Mouse (Mus musculus): ENCODE results near the gene Men1. TPM values are rescaled to one million over a fixed set of nuclear protein-coding genes. Genes with fewer than 3 reads are reported as not detected.

The Men1 gene
- polyA plus RNA-seq, 1 experiment from 2014 or later, result 71.4 TPM

DNA sequence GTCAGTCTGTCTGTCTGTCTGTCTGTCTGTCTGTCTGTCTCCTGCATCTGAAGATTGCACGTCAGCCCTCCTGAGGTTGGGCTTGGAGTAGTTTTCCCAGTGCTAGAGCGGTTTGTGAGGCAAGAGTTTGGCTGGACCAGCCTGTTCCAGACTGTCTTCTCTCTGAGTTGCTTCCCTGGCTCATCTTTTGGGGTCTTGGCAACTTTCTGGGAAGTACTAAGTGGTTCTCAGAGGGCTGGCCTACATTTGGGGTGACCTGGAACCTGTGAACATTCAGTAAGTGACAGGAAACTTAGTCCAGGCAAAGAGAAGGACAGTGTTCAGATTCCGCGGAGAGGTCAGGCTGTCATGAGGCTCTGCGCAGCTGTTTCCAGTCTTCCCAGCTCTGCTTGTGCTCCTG lies 42.5 kb upstream of the Men1 start:
- peaks cover 33% of the 10 kb centered on the region for H3K36me3 ChIP-seq (ENCODE audit: control insufficient read depth, insufficient read depth, low read length)
- 95% methylated on average over 5 of the region's 5 CpGs for WGBS
- H3K4me1 ChIP-seq (ENCODE audit: control insufficient read depth, insufficient read depth, low read length), result no peaks in the 10 kb centered on the region
- H3K9ac ChIP-seq (ENCODE audit: low read depth, low read length), result no peak overlapping the region
- H3K4me3 ChIP-seq (ENCODE audit: low read depth, low read length), result no peak overlapping the region
- no peak for ATAC-seq
- H3K9me3 ChIP-seq (replicated peaks; ENCODE audit: control insufficient read depth, low read length, poor library complexity, severe bottlenecking), result no peaks in the 10 kb centered on the region
- H3K27me3 ChIP-seq (ENCODE audit: control insufficient read depth, insufficient read depth, low read depth, low read length), result no peaks in the 10 kb centered on the region
- no peak overlapping the region for H3K27ac ChIP-seq (ENCODE audit: low read length)
- no peak overlapping the region for H3K4me2 ChIP-seq (ENCODE audit: low read length)

- 93% methylated on average over 17 of the region's 17 CpGs for WGBS
- H3K9ac ChIP-seq (ENCODE audit: low read depth, low read length), result no peak overlapping the region
- H3K4me1 ChIP-seq (ENCODE audit: control insufficient read depth, insufficient read depth, low read length), result no peaks in the 10 kb centered on the region
- no peak overlapping the region for H3K4me3 ChIP-seq (ENCODE audit: low read depth, low read length)
- H3K27ac ChIP-seq (ENCODE audit: low read length), result no peak overlapping the region
- peaks cover 44% of the 10 kb centered on the region for H3K36me3 ChIP-seq (ENCODE audit: control insufficient read depth, insufficient read depth, low read length)
- no peaks in the 10 kb centered on the region for H3K27me3 ChIP-seq (ENCODE audit: control insufficient read depth, insufficient read depth, low read depth, low read length)
- no peaks in the 10 kb centered on the region for H3K9me3 ChIP-seq (replicated peaks; ENCODE audit: control insufficient read depth, low read length, poor library complexity, severe bottlenecking)
- no peak overlapping the region for H3K4me2 ChIP-seq (ENCODE audit: low read length)
- ATAC-seq, result no peak
Observed at GRCm38 (mm10) chr19:6294301-6294700, 40.5 kb upstream of the Men1 start.

- peaks cover 39% of the 10 kb centered on the region for H3K36me3 ChIP-seq (ENCODE audit: control insufficient read depth, insufficient read depth, low read length)
- WGBS, result 94% methylated on average over 5 of the region's 5 CpGs
- no peak for ATAC-seq
Observed at GRCm38 (mm10) chr19:6296551-6297210, 38.1 kb upstream of the Men1 start.

GRCm38 (mm10) chr19:6297641-6298040 lies 37.1 kb upstream of the Men1 start:
- 95% methylated on average over 9 of the region's 9 CpGs for WGBS
- Histone ChIP-seq H3K4me2 (ENCODE audit: low read length) (no peak overlapping the region), H3K4me1 (ENCODE audit: control insufficient read depth, insufficient read depth, low read length) (no peaks in the 10 kb centered on the region), H3K9me3 (replicated peaks; ENCODE audit: control insufficient read depth, low read length, poor library complexity, severe bottlenecking) (no peaks in the 10 kb centered on the region), H3K27me3 (ENCODE audit: control insufficient read depth, insufficient read depth, low read depth, low read length) (no peaks in the 10 kb centered on the region), H3K9ac (ENCODE audit: low read depth, low read length) (no peak overlapping the region), H3K36me3 (ENCODE audit: control insufficient read depth, insufficient read depth, low read length) (peaks cover 37% of the 10 kb centered on the region), H3K4me3 (ENCODE audit: low read depth, low read length) (no peak overlapping the region), H3K27ac (ENCODE audit: low read length) (no peak overlapping the region)
- no peak for ATAC-seq

More at GRCm38 (mm10) chr19:6296551-6297210, 38.1 kb upstream of the Men1 start:
- Histone ChIP-seq H3K4me1 (ENCODE audit: control insufficient read depth, insufficient read depth, low read length) (no peaks in the 10 kb centered on the region), H3K4me2 (ENCODE audit: low read length) (no peak overlapping the region), H3K4me3 (ENCODE audit: low read depth, low read length) (no peak overlapping the region), H3K27ac (ENCODE audit: low read length) (no peak overlapping the region), H3K9ac (ENCODE audit: low read depth, low read length) (no peak overlapping the region), H3K9me3 (replicated peaks; ENCODE audit: control insufficient read depth, low read length, poor library complexity, severe bottlenecking) (no peaks in the 10 kb centered on the region), H3K27me3 (ENCODE audit: control insufficient read depth, insufficient read depth, low read depth, low read length) (no peaks in the 10 kb centered on the region)

GRCm38 (mm10) chr19:6299003-6299402 lies 35.8 kb upstream of the Men1 start:
- WGBS, result 84% methylated on average over 4 of the region's 4 CpGs
- H3K9me3 ChIP-seq (replicated peaks; ENCODE audit: control insufficient read depth, low read length, poor library complexity, severe bottlenecking), result no peaks in the 10 kb centered on the region
- H3K36me3 ChIP-seq (ENCODE audit: control insufficient read depth, insufficient read depth, low read length), result peaks cover 34% of the 10 kb centered on the region
- no peak overlapping the region for H3K4me3 ChIP-seq (ENCODE audit: low read depth, low read length)
- no peak overlapping the region for H3K9ac ChIP-seq (ENCODE audit: low read depth, low read length)
- no peak overlapping the region for H3K27ac ChIP-seq (ENCODE audit: low read length)
- no peaks in the 10 kb centered on the region for H3K27me3 ChIP-seq (ENCODE audit: control insufficient read depth, insufficient read depth, low read depth, low read length)
- no peaks in the 10 kb centered on the region for H3K4me1 ChIP-seq (ENCODE audit: control insufficient read depth, insufficient read depth, low read length)
- no peak overlapping the region for H3K4me2 ChIP-seq (ENCODE audit: low read length)
- no peak for ATAC-seq

DNA sequence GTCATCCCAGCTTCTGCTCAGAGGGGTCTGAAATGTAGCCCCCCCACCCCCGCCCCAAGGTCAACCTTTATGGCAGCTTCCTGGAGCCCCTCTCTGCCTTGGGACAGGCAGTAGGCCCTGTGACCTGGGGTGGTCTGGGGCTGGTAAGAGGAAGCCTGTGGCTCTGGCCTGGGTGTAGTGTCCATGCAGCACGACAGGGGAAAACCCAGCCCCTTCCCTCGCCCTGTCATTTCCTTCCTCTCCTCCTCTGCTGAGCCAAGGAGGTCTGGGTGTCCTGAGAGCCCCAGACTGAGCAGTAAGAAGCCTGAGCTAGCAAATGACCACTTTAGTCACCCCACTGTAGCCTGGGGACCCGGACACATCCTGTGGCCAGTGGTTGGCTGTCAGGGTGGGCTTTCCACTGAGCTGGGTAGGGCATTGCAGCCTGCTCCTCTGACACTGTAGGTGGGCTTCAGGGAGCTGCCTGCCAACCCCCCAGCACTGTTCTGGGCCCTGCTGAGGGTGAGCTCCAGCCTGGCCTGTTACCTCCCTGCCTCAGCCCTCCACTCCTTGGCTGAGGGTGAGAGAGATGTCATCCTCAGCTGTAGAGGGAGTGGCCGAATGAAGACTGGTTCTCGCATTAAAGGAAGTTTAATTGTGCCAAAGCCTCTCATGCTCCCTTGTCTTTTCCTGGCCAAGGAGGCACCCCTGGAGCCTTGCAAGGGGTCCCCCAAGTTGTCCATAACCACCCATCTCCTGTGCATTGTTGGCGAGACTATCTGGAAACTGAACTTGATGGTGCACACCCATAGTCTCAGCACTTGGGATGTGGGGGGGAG lies 35.1 kb upstream of the Men1 start:
- Histone ChIP-seq H3K4me2 (ENCODE audit: low read length) (no peak overlapping the region), H3K9me3 (replicated peaks; ENCODE audit: control insufficient read depth, low read length, poor library complexity, severe bottlenecking) (no peaks in the 10 kb centered on the region), H3K4me3 (ENCODE audit: low read depth, low read length) (no peak overlapping the region), H3K36me3 (ENCODE audit: control insufficient read depth, insufficient read depth, low read length) (peaks cover 34% of the 10 kb centered on the region), H3K9ac (ENCODE audit: low read depth, low read length) (no peak overlapping the region), H3K4me1 (ENCODE audit: control insufficient read depth, insufficient read depth, low read length) (no peaks in the 10 kb centered on the region), H3K27me3 (ENCODE audit: control insufficient read depth, insufficient read depth, low read depth, low read length) (no peaks in the 10 kb centered on the region), H3K27ac (ENCODE audit: low read length) (no peak overlapping the region)
- 88% methylated on average over 7 of the region's 7 CpGs for WGBS
- ATAC-seq, result no peak

DNA sequence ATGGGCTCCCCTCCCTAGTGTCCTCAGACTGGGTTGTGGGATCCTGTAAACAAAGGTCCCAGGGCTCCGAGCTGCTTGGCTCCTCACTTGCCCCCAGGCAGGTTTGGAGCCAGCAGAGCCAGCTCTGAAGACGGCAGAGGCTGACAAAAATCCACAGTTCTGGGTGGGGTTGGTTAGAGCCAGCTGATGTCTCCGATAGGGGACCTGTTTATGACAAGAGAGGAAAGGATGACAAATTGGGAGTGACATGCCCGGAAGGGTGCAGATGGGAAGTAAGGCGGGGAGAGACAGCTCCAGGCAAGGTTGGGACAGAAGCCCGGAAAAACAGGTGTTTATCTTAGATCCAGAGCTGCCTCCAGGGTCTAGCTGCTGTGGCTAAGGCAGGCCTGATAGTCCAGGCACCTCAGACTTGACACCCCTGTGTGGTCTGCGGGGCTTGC lies 34.4 kb upstream of the Men1 start:
- no peak overlapping the region for H3K9ac ChIP-seq (ENCODE audit: low read depth, low read length)
- no peaks in the 10 kb centered on the region for H3K4me1 ChIP-seq (ENCODE audit: control insufficient read depth, insufficient read depth, low read length)
- no peak overlapping the region; the same call in 1 of the 2 replicates for H3K27ac ChIP-seq (ENCODE audit: low read length)
- H3K4me2 ChIP-seq (ENCODE audit: low read length), result no peak overlapping the region
- H3K36me3 ChIP-seq (ENCODE audit: control insufficient read depth, insufficient read depth, low read length), result peaks cover 28% of the 10 kb centered on the region
- H3K9me3 ChIP-seq (replicated peaks; ENCODE audit: control insufficient read depth, low read length, poor library complexity, severe bottlenecking), result no peaks in the 10 kb centered on the region
- 67% methylated on average over 7 of the region's 7 CpGs for WGBS
- ATAC-seq, result no peak
- H3K4me3 ChIP-seq (ENCODE audit: low read depth, low read length), result no peak overlapping the region
- no peaks in the 10 kb centered on the region for H3K27me3 ChIP-seq (ENCODE audit: control insufficient read depth, insufficient read depth, low read depth, low read length)

DNA sequence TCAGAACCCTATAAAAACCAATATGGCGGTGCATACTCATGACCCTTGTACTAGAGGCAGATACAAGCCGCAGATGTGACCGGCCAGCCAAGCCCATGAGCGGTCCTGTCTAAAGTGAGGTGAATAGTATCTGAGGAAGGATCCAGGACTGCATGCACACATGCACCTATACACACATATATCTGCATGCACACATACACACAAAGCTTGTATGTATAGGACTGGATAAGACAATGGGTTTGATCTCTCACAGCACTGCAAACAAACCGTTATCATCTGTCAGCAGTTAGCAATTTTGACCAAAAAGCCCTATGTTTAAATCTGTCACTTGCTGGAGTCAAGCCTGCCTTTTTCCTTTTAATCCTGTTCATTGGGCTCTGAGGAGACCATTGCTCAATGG lies 32.7 kb upstream of the Men1 start:
- ATAC-seq, result no peak

DNA sequence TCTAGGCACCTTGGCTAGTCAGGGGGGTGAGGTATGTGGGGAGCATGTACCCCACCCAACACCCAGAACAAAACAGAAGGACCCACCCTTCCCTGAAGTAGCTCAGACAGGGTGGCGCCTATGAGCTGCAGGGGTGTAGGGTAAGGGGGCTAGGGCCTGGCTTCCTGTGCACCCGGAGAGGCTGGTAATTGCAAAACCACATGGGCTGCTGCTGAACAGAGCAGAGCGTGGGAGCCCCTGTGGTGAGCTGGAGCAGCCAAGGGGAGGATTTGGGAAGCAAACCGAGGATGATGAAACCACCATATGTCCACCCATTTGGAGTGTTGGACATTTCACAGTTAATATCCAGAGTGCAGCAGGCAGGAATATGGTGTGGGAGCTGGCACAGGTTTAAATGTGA lies 32.3 kb upstream of the Men1 start:
- peaks cover 2% of the 10 kb centered on the region; the same call in 1 of the 2 replicates for H3K4me1 ChIP-seq (ENCODE audit: control insufficient read depth, insufficient read depth, low read length)
- WGBS, result 51% methylated on average over 4 of the region's 4 CpGs
- H3K9ac ChIP-seq (ENCODE audit: low read depth, low read length), result no peak overlapping the region
- H3K27ac ChIP-seq (ENCODE audit: low read length), result no peak overlapping the region
- no peaks in the 10 kb centered on the region for H3K27me3 ChIP-seq (ENCODE audit: control insufficient read depth, insufficient read depth, low read depth, low read length)
- peaks cover 12% of the 10 kb centered on the region for H3K36me3 ChIP-seq (ENCODE audit: control insufficient read depth, insufficient read depth, low read length)
- H3K4me3 ChIP-seq (ENCODE audit: low read depth, low read length), result no peak overlapping the region
- ATAC-seq, result no peak
- H3K9me3 ChIP-seq (replicated peaks; ENCODE audit: control insufficient read depth, low read length, poor library complexity, severe bottlenecking), result no peaks in the 10 kb centered on the region
- H3K4me2 ChIP-seq (ENCODE audit: low read length), result no peak overlapping the region

More for the DNA sequence above, 32.7 kb upstream of the Men1 start:
- H3K36me3 ChIP-seq (ENCODE audit: control insufficient read depth, insufficient read depth, low read length), result peaks cover 15% of the 10 kb centered on the region
- H3K4me3 ChIP-seq (ENCODE audit: low read depth, low read length), result no peak overlapping the region
- no peak overlapping the region for H3K4me2 ChIP-seq (ENCODE audit: low read length)
- H3K4me1 ChIP-seq (ENCODE audit: control insufficient read depth, insufficient read depth, low read length), result peaks cover 2% of the 10 kb centered on the region; the same call in 1 of the 2 replicates
- 97% methylated on average over 5 of the region's 5 CpGs for WGBS
- no peaks in the 10 kb centered on the region for H3K9me3 ChIP-seq (replicated peaks; ENCODE audit: control insufficient read depth, low read length, poor library complexity, severe bottlenecking)
- no peaks in the 10 kb centered on the region for H3K27me3 ChIP-seq (ENCODE audit: control insufficient read depth, insufficient read depth, low read depth, low read length)
- no peak overlapping the region for H3K9ac ChIP-seq (ENCODE audit: low read depth, low read length)
- no peak overlapping the region for H3K27ac ChIP-seq (ENCODE audit: low read length)
